Mouse (Mus musculus) naive thymus-derived CD4-positive, alpha-beta T cell, adult 2 months (primary cell): Measurements from ENCODE around the gene Clasp1.
A peak's percentile ranks its signal among the peaks of the same experiment; 100 is the strongest.

Source experiments
- DNase-seq: peaks from one replicate; pipeline ENCODE4 v3.0.0-alpha.2; 2011; ENCODE audit warnings: low read depth

The Clasp1 gene

GRCm38 (mm10) chr1:118453577-118453976 lies 64.7 kb downstream of the Clasp1 start:
- DNase-seq: no peak

GRCm38 (mm10) chr1:118454817-118455216 lies 66.0 kb downstream of the Clasp1 start:
- no peak for DNase-seq

- no peak for DNase-seq
Observed at GRCm38 (mm10) chr1:118457256-118457882, 68.5 kb downstream of the Clasp1 start.

GRCm38 (mm10) chr1:118457883-118458259 lies 69.0 kb downstream of the Clasp1 start:
- DNase-seq: no peak

GRCm38 (mm10) chr1:118458279-118458678 lies 69.4 kb downstream of the Clasp1 start:
- DNase-seq: peak; percentile 30

GRCm38 (mm10) chr1:118458963-118459920 lies 70.4 kb downstream of the Clasp1 start:
- DNase-seq: peak; percentile 98

- DNase-seq: no peak
Observed at GRCm38 (mm10) chr1:118460716-118461115, 71.9 kb downstream of the Clasp1 start.

- DNase-seq: no peak
Observed at GRCm38 (mm10) chr1:118466041-118466440, 77.2 kb downstream of the Clasp1 start.

GRCm38 (mm10) chr1:118472386-118472785 lies 83.5 kb downstream of the Clasp1 start:
- no peak for DNase-seq

- DNase-seq: peak; percentile 54
Observed at GRCm38 (mm10) chr1:118476919-118477318, 88.1 kb downstream of the Clasp1 start.

- no peak for DNase-seq
Observed at GRCm38 (mm10) chr1:118479246-118479645, 90.4 kb downstream of the Clasp1 start.

GRCm38 (mm10) chr1:118480484-118481364 lies 91.9 kb downstream of the Clasp1 start:
- no peak for DNase-seq

GRCm38 (mm10) chr1:118481365-118481702 lies 92.5 kb downstream of the Clasp1 start:
- DNase-seq: no peak

- DNase-seq: no peak
Observed at GRCm38 (mm10) chr1:118481703-118482102, 92.8 kb downstream of the Clasp1 start.

- DNase-seq: no peak
Observed at GRCm38 (mm10) chr1:118482285-118483019, 93.6 kb downstream of the Clasp1 start.

- DNase-seq: no peak
Observed at GRCm38 (mm10) chr1:118483504-118484096, 94.7 kb downstream of the Clasp1 start.

- DNase-seq: no peak
Observed at GRCm38 (mm10) chr1:118485572-118485971, 96.7 kb downstream of the Clasp1 start.

- DNase-seq: no peak
Observed at GRCm38 (mm10) chr1:118486021-118486420, 97.2 kb downstream of the Clasp1 start.

- DNase-seq: peak; percentile 23
Observed at GRCm38 (mm10) chr1:118492811-118493210, 104.0 kb downstream of the Clasp1 start.

GRCm38 (mm10) chr1:118494551-118494950 lies 105.7 kb downstream of the Clasp1 start:
- no peak for DNase-seq

GRCm38 (mm10) chr1:118498311-118498710 lies 109.5 kb downstream of the Clasp1 start:
- peak; percentile 86 for DNase-seq
